Mouse (Mus musculus) ES-E14 (cell line): ENCODE measurements at regions not wholly inside any gene's neighbourhood (a gene's known extent, or its start where the extent isn't known, plus 50 kb on each side); places are given as distances from the start of the nearest gene placed in this dataset.

ENCODE experiments used
- CHD2 ChIP-seq: IDR thresholded peaks from 2 replicates; pipeline ENCODE4 v1.6.1; 2014; ENCODE audit warnings: mild to moderate bottlenecking, low read depth, low read length, inconsistent platforms
- MAFK ChIP-seq: IDR thresholded peaks from 2 replicates; pipeline ENCODE4 v1.6.1; 2014; ENCODE audit warnings: mild to moderate bottlenecking, low read depth, low read length, inconsistent platforms; ENCODE audit not compliant: insufficient read depth
- ZC3H11A ChIP-seq: IDR thresholded peaks from 2 replicates; pipeline ENCODE4 v1.6.1; 2012; ENCODE audit warnings: low read depth, mild to moderate bottlenecking, inconsistent platforms, low read length, borderline replicate concordance
- ZNF384 ChIP-seq: IDR thresholded peaks from 2 replicates; pipeline ENCODE4 v1.6.1; 2012; ENCODE audit warnings: low read depth, low read length, inconsistent platforms

- TF ChIP-seq ZNF384, result no peak
- no peak for TF ChIP-seq CHD2
- no peak for TF ChIP-seq MAFK
- no peak for TF ChIP-seq ZC3H11A
These were observed 2620.0 kb upstream of the Gm7489 start for GRCm38 (mm10) chr15:51264599-51265163.
